Mouse (Mus musculus): ENCODE data around the gene Rsad2. TPM values are rescaled to one million over a fixed set of nuclear protein-coding genes. Genes with fewer than 3 reads are reported as not detected.

The Rsad2 gene
- polyA plus RNA-seq, 1 experiment = 0.26 TPM

GRCm38 (mm10) chr12:26398597-26398996, 57.7 kb downstream of the Rsad2 start:
- TF ChIP-seq POLR2A (IDR thresholded peaks at IDR 0.05; ENCODE audit: borderline replicate concordance, extremely low read depth, insufficient read depth, insufficient read length, poor library complexity, severe bottlenecking) = no peak
- TF ChIP-seq CTCF (IDR thresholded peaks at IDR 0.05; ENCODE audit: borderline replicate concordance, extremely low read depth, insufficient read depth, insufficient read length) = no peak
- no peak for DNase-seq (ENCODE audit: low read depth)

GRCm38 (mm10) chr12:26394485-26395470, 61.5 kb downstream of the Rsad2 start:
- no peak for TF ChIP-seq POLR2A (IDR thresholded peaks at IDR 0.05; ENCODE audit: borderline replicate concordance, extremely low read depth, insufficient read depth, insufficient read length, poor library complexity, severe bottlenecking)
- peak; percentile 74 for DNase-seq (ENCODE audit: low read depth)

- DNase-seq (ENCODE audit: low read depth) = no peak
- TF ChIP-seq POLR2A (IDR thresholded peaks at IDR 0.05; ENCODE audit: borderline replicate concordance, extremely low read depth, insufficient read depth, insufficient read length, poor library complexity, severe bottlenecking) (no peak), CTCF (IDR thresholded peaks at IDR 0.05; ENCODE audit: borderline replicate concordance, extremely low read depth, insufficient read depth, insufficient read length) (no peak)
These were observed 63.0 kb downstream of the Rsad2 start for GRCm38 (mm10) chr12:26393291-26393690.

Other genes with a start within 250 kb of the Rsad2 start
- 24.3 and 28.3 TPM in 2 replicates for gene Rnf144a, start 41.2 kb downstream of the Rsad2 start, polyA plus RNA-seq (2012; rRNA removed)
- gene Cmpk2, start 12.8 kb upstream of the Rsad2 start, polyA plus RNA-seq (2012; rRNA removed) = 6.9 and 8.4 TPM in 2 replicates

Measured in brain, embryonic 14.5 days (tissue).